Mouse (Mus musculus) cerebellum, adult 2 months (tissue): ENCODE results near the gene Farsb. TPM values are rescaled to one million over a fixed set of nuclear protein-coding genes. Genes with fewer than 3 reads are reported as not detected.

Source experiments
- DNase-seq, 2 experiments: peaks; one replicate each; pipeline ENCODE4 v3.0.0; 2021
- H3K27ac ChIP-seq: fragments of 200-500 bp; 2 replicates; pipeline ENCODE4 v1.5.1; 2012; ENCODE audit warnings: low read length, control low read depth, inconsistent platforms; ENCODE audit not compliant: insufficient read depth
- H3K27me3 ChIP-seq: fragments of 200-500 bp; 2 replicates; pipeline ENCODE4 v1.6.1; 2012; ENCODE audit warnings: inconsistent platforms, mild to moderate bottlenecking, low read length, moderate library complexity; ENCODE audit not compliant: control insufficient read depth, insufficient read depth
- H3K4me1 ChIP-seq: fragments of 200-500 bp; 2 replicates; pipeline ENCODE4 v1.6.1; 2011; ENCODE audit warnings: low read length; ENCODE audit not compliant: control insufficient read depth, insufficient read depth
- H3K4me3 ChIP-seq: fragments of 200-500 bp; replicated peaks from 2 replicates; pipeline ENCODE3; 2011; ENCODE audit warnings: mild to moderate bottlenecking, low read depth, low read length, control low read depth; ENCODE audit not compliant: insufficient read depth
- CTCF ChIP-seq: fragments of 200-500 bp; IDR thresholded peaks from 2 replicates; pipeline ENCODE4 v1.5.1; 2011; ENCODE audit warnings: low read depth, mild to moderate bottlenecking, control low read depth, low read length, moderate library complexity, borderline replicate concordance; ENCODE audit not compliant: insufficient read depth
- POLR2A ChIP-seq: fragments of 200-500 bp; IDR thresholded peaks from 2 replicates; pipeline ENCODE4 v1.6.1; 2011; ENCODE audit warnings: low read length, control low read depth, borderline replicate concordance; ENCODE audit not compliant: insufficient read depth
- WGBS: fragments of 180-500 bp; shearing (Covaris S2); methylation state at CpG from one replicate; pipeline ENCODE4 v1.1.7; 2018; 5-methylcytosine and 5-hydroxymethylcytosine counted together
- polyA plus RNA-seq: library from polyadenylated mRNA; depleted of rRNA; stranded (reverse); fragments of >200 nt; gene quantifications from 2 replicates; pipeline ENCODE4 v1.2.3, GENCODE M21; 2012; rRNA removed

Farsb gene
- polyA plus RNA-seq, result 62.6 and 63.1 TPM in 2 replicates

GRCm38 (mm10) chr1:78488752-78489492, at the start of gene Farsb:
Gene Farsb (minus strand): TSS chr1:78488897.
- under 1% methylated on average over 31 of the region's 31 CpGs for WGBS
- no peaks in the 10 kb centered on the region for H3K27me3 ChIP-seq
- peak within 1 kb of the TSS; percentile 88 for H3K27ac ChIP-seq
- DNase-seq, result peak; percentile 90 to 91
- peaks cover 3% of the 10 kb centered on the region; the same call in 1 of the 2 replicates for H3K4me1 ChIP-seq
- H3K4me3 ChIP-seq, result peak within 1 kb of the TSS; percentile 82
- TF ChIP-seq CTCF (no peak), POLR2A (peak; percentile 78)

GRCm38 (mm10) chr1:78538396-78538795, 49.7 kb upstream of the Farsb start:
- H3K4me3 ChIP-seq, result no peak overlapping the region
- 70% methylated on average over 5 of the region's 5 CpGs for whole genome bisulfite sequencing
- no peak for DNase-seq
- no peak for TF ChIP-seq POLR2A
- no peak for TF ChIP-seq CTCF
- no peak overlapping the region for H3K27ac ChIP-seq
- H3K4me1 ChIP-seq, result no peaks in the 10 kb centered on the region
- H3K27me3 ChIP-seq, result no peaks in the 10 kb centered on the region

GRCm38 (mm10) chr1:78537494-78538010, 48.9 kb upstream of the Farsb start:
- H3K4me3 ChIP-seq, result peak overlapping the region; percentile 64
- 0 out of 2 replicates have a peak overlapping the region, but pooled peaks have one; percentile 2 for H3K27ac ChIP-seq
- TF ChIP-seq CTCF (no peak), POLR2A (0 out of 2 replicates have a peak, but pooled peaks have one; percentile 30)
- no peaks in the 10 kb centered on the region for H3K27me3 ChIP-seq
- DNase-seq, result peak; percentile 78 to 80
- H3K4me1 ChIP-seq, result no peaks in the 10 kb centered on the region
- WGBS, result under 1% methylated on average over 16 of the region's 16 CpGs

GRCm38 (mm10) chr1:78536310-78537164, 47.8 kb upstream of the Farsb start:
- TF ChIP-seq CTCF, result peak; percentile 75
- no peak for TF ChIP-seq POLR2A
- Histone ChIP-seq H3K27me3 (no peaks in the 10 kb centered on the region), H3K4me3 (no peak overlapping the region), H3K4me1 (no peaks in the 10 kb centered on the region), H3K27ac (no peak overlapping the region)
- WGBS, result 32% methylated on average over 19 of the region's 19 CpGs
- DNase-seq, result peak; percentile 76 to 84

- H3K27me3 ChIP-seq, result no peaks in the 10 kb centered on the region
- TF ChIP-seq CTCF (no peak), POLR2A (no peak)
- 91% methylated on average over 9 of the region's 9 CpGs for whole genome bisulfite sequencing
- H3K4me3 ChIP-seq, result no peak overlapping the region
- H3K27ac ChIP-seq, result no peak overlapping the region
- no peak for DNase-seq
- H3K4me1 ChIP-seq, result no peaks in the 10 kb centered on the region
Measured at GRCm38 (mm10) chr1:78534428-78535150, 45.9 kb upstream of the Farsb start.

- no peaks in the 10 kb centered on the region for H3K4me1 ChIP-seq
- DNase-seq, result no peak
- H3K27ac ChIP-seq, result no peak overlapping the region
- no peak overlapping the region for H3K4me3 ChIP-seq
- no peaks in the 10 kb centered on the region for H3K27me3 ChIP-seq
- WGBS, result 48% methylated on average over 15 of the region's 15 CpGs
- TF ChIP-seq POLR2A (no peak), CTCF (no peak)
Measured at GRCm38 (mm10) chr1:78532184-78532800, 43.6 kb upstream of the Farsb start.

GRCm38 (mm10) chr1:78530500-78531215, 42.0 kb upstream of the Farsb start:
- no peak overlapping the region for H3K4me3 ChIP-seq
- H3K27me3 ChIP-seq, result no peaks in the 10 kb centered on the region
- no peak for TF ChIP-seq CTCF
- TF ChIP-seq POLR2A, result no peak
- no peak overlapping the region for H3K27ac ChIP-seq
- H3K4me1 ChIP-seq, result no peaks in the 10 kb centered on the region
- 64% methylated on average over 7 of the region's 7 CpGs for WGBS
- DNase-seq, result no peak
